Mouse (Mus musculus): Measurements from ENCODE around the gene Gtf2f1. TPM values are rescaled to one million over a fixed set of nuclear protein-coding genes. Genes with fewer than 3 reads are reported as not detected.

Gtf2f1 gene
- polyA plus RNA-seq, 1 experiment from 2014 or later, result 55.4 TPM

DNA sequence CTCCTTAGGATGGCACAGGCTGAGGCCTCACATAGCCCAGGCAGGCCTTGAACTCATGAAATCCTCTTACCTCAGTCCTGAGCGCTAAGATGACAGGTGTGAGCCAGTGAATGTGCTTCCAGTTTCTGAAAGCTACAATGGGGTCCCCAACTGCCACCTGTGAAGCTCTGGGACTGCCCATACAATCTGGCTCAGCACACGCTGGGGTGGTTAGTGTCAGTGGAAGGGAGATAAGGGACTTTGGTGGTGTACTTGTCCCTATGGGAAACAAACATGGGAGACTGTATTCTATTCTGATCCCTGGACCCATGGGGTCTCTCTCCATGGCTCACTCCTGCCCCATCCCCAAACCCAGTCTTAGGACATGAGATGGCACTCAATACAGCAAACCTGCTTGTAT lies 8.6 kb upstream of the Gtf2f1 start:
- H3K4me2 ChIP-seq (ENCODE audit: low read depth, low read length), result no peak overlapping the region
- WGBS, result 86% methylated on average over 2 of the region's 2 CpGs
- peaks cover 55% of the 10 kb centered on the region for H3K36me3 ChIP-seq (ENCODE audit: control insufficient read depth, insufficient read depth, low read length)
- no peak overlapping the region for H3K27ac ChIP-seq (replicated peaks; ENCODE audit: low read depth, low read length)
- no peak overlapping the region for H3K4me3 ChIP-seq (ENCODE audit: low read depth, low read length)
- no peaks in the 10 kb centered on the region for H3K4me1 ChIP-seq (ENCODE audit: control insufficient read depth, insufficient read depth, low read length)
- DNase-seq (ENCODE audit: low spot score) (no peak), ATAC-seq (ENCODE audit: low read depth) (no peak)
- no peaks in the 10 kb centered on the region for H3K27me3 ChIP-seq (replicated peaks; ENCODE audit: control insufficient read depth, insufficient read depth, low read length)
- no peaks in the 10 kb centered on the region for H3K9me3 ChIP-seq (ENCODE audit: control insufficient read depth, low read length)
- no peak overlapping the region for H3K9ac ChIP-seq (ENCODE audit: low read depth, low read length)

DNA sequence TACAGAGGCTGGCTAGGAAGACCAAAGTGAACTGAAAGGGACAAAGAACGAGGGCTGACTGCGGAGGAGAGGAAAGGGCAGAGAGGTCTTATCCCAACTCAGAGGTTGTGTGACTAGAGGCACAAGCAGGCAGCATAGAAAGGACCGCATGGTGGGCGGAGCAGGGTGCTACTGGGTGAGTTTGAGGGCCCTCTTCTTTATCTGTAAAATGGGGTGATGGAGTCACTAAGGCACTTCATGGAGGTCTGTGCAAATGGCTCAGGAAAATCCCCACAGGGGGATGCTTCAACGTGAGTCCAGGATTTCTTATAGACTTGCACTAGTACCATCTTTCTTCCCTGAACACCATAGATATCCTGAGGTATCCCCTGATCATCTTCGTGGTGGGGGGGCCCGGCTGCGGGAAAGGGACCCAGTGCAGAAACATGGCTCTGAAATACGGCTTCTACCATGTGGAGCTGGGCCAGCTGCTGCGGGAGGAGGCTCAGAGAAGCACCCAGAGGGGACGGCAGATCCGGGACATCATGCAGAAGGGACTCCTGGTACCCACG lies 1.2 kb upstream of the Gtf2f1 start:
- Histone ChIP-seq H3K4me1 (ENCODE audit: control insufficient read depth, insufficient read depth, low read length) (peaks cover 13% of the 10 kb centered on the region), H3K36me3 (ENCODE audit: control insufficient read depth, insufficient read depth, low read length) (peaks cover 15% of the 10 kb centered on the region), H3K27ac (replicated peaks; ENCODE audit: low read depth, low read length) (peak overlapping the region; percentile 97), H3K9me3 (ENCODE audit: control insufficient read depth, low read length) (no peaks in the 10 kb centered on the region), H3K9ac (ENCODE audit: low read depth, low read length) (peak overlapping the region; percentile 80; the same call in 1 of the 2 replicates), H3K4me2 (ENCODE audit: low read depth, low read length) (peak overlapping the region; percentile 89), H3K27me3 (replicated peaks; ENCODE audit: control insufficient read depth, insufficient read depth, low read length) (no peaks in the 10 kb centered on the region), H3K4me3 (ENCODE audit: low read depth, low read length) (peak overlapping the region; percentile 72)
- 72% methylated on average over 13 of the region's 13 CpGs for WGBS
- DNase-seq (ENCODE audit: low spot score) (no peak), ATAC-seq (ENCODE audit: low read depth) (no peak)

DNA sequence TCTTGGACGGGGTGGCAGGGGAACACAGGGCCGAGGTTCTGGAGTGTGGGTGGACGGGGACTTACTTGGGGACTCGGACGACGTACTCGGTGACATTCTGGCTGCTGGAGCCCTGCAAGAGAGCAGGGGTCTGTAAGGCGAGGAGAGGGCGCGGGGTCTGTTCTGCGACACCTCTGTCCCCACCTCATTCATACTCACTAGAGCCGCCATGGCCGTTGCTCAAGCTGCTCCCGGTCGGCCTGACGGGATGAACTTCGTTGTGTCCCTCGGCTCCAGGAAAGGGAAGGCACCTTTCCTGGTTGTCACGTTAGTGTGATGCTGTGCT lies 215 bp downstream of the Gtf2f1 start:
- Histone ChIP-seq H3K4me2 (ENCODE audit: low read depth, low read length) (peak overlapping the region; percentile 86), H3K9ac (ENCODE audit: low read depth, low read length) (peak overlapping the region; percentile 84), H3K27me3 (replicated peaks; ENCODE audit: control insufficient read depth, insufficient read depth, low read length) (no peaks in the 10 kb centered on the region), H3K36me3 (ENCODE audit: control insufficient read depth, insufficient read depth, low read length) (peaks cover 29% of the 10 kb centered on the region), H3K4me1 (ENCODE audit: control insufficient read depth, insufficient read depth, low read length) (peaks cover 13% of the 10 kb centered on the region), H3K9me3 (ENCODE audit: control insufficient read depth, low read length) (no peaks in the 10 kb centered on the region), H3K4me3 (ENCODE audit: low read depth, low read length) (peak overlapping the region; percentile 72), H3K27ac (replicated peaks; ENCODE audit: low read depth, low read length) (peak overlapping the region; percentile 67)
- DNase-seq (ENCODE audit: low spot score) (no peak), ATAC-seq (ENCODE audit: low read depth) (peak; percentile 25)
- 0% methylated on average over 19 of the region's 19 CpGs for WGBS

DNA sequence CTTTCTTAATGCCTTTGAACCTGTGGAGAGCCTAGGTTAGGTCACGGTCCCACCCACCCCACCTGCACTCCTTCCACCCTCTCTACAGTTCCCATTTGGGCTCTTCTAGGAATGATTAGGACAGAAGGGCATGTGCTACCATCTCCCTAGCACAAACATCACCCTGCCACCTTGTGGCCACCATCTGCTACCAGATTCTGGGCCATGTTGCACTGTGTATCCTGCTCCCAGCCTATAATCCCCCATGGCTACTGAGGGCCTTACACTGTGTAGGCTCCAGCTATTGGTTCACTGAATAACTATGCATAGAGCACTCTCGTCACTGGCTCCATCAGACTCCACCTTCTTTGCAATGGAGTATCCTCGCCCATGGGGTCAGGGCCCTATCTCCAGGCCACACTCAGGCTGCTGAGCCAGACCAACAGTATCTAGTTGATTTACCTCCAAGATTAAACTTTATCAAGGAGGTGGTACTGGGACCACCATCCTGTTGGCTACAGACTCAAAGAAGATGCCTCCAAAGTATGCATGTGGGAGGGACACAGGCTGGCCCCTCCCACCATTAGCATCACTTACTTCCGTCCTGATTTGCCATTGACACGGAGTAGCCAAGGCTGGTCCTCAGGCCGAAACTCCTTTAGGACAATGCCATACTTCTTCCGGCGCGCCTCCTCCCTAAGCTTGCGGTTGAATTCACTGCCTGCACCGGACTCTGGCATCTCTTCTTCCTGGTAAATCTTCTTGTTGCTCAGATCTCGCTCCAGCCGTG lies 3.8 kb downstream of the Gtf2f1 start:
- H3K9ac ChIP-seq (ENCODE audit: low read depth, low read length), result no peak overlapping the region
- 94% methylated on average over 13 of the region's 13 CpGs for WGBS

DNA sequence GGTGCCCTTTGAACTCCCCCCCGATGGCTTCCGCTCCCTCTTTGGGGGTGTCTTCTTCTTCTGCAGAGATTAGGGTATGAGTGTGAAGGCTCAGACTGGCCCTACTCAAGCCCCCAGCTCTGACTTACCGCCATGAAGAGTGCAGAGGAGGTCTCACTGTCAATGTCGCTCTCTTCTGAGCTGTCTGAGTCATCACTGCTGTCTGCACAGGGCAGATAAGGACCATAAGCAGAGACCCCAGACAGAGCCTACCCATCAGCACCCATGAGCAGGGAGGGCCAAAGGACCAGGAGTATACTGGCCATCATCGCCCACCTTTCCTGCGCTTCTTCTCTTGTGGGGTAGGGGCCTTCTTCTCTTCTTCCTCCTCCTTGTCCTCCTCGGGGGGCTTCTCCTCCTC lies 7.1 kb downstream of the Gtf2f1 start:
- Histone ChIP-seq H3K27me3 (replicated peaks; ENCODE audit: control insufficient read depth, insufficient read depth, low read length) (no peaks in the 10 kb centered on the region), H3K4me3 (ENCODE audit: low read depth, low read length) (no peak overlapping the region), H3K36me3 (ENCODE audit: control insufficient read depth, insufficient read depth, low read length) (peaks cover 71% of the 10 kb centered on the region), H3K4me1 (ENCODE audit: control insufficient read depth, insufficient read depth, low read length) (no peaks in the 10 kb centered on the region), H3K9ac (ENCODE audit: low read depth, low read length) (no peak overlapping the region), H3K9me3 (ENCODE audit: control insufficient read depth, low read length) (no peaks in the 10 kb centered on the region), H3K27ac (replicated peaks; ENCODE audit: low read depth, low read length) (no peak overlapping the region), H3K4me2 (ENCODE audit: low read depth, low read length) (no peak overlapping the region)
- ATAC-seq (ENCODE audit: low read depth) (no peak), DNase-seq (ENCODE audit: low spot score) (no peak)
- WGBS, result 91% methylated on average over 7 of the region's 7 CpGs

More for the DNA sequence above, 3.8 kb downstream of the Gtf2f1 start:
- no peak overlapping the region for H3K4me3 ChIP-seq (ENCODE audit: low read depth, low read length)
- H3K4me2 ChIP-seq (ENCODE audit: low read depth, low read length), result no peak overlapping the region
- H3K27me3 ChIP-seq (replicated peaks; ENCODE audit: control insufficient read depth, insufficient read depth, low read length), result no peaks in the 10 kb centered on the region
- no peaks in the 10 kb centered on the region for H3K9me3 ChIP-seq (ENCODE audit: control insufficient read depth, low read length)
- H3K4me1 ChIP-seq (ENCODE audit: control insufficient read depth, insufficient read depth, low read length), result peaks cover 9% of the 10 kb centered on the region
- ATAC-seq (ENCODE audit: low read depth) (no peak), DNase-seq (ENCODE audit: low spot score) (no peak)
- H3K27ac ChIP-seq (replicated peaks; ENCODE audit: low read depth, low read length), result no peak overlapping the region
- peaks cover 62% of the 10 kb centered on the region for H3K36me3 ChIP-seq (ENCODE audit: control insufficient read depth, insufficient read depth, low read length)

DNA sequence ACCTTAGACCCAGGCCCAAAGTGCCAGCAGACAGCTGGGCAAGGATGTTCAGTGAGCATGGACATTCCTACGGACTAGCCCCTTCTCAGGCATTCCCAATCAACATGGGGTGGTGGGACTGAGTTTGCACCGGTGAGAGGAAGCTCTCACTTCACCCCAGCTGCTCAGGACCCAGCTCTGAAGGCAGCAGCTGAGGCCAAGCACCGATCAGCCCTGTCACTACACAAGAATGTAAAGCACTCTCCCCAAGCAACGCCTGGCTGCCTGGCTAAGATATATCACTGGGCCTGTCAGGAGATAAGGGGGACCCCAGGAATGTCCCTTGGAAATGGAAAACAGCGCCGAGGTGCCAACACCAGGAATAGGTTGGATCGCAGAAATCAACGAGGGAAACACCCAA lies 9.9 kb downstream of the Gtf2f1 start:
- DNase-seq (ENCODE audit: low spot score), result no peak
- Histone ChIP-seq H3K4me2 (ENCODE audit: low read depth, low read length) (no peak overlapping the region), H3K27ac (replicated peaks; ENCODE audit: low read depth, low read length) (no peak overlapping the region), H3K9ac (ENCODE audit: low read depth, low read length) (no peak overlapping the region), H3K4me1 (ENCODE audit: control insufficient read depth, insufficient read depth, low read length) (peaks cover 5% of the 10 kb centered on the region; the same call in 1 of the 2 replicates), H3K9me3 (ENCODE audit: control insufficient read depth, low read length) (no peaks in the 10 kb centered on the region), H3K4me3 (ENCODE audit: low read depth, low read length) (no peak overlapping the region), H3K36me3 (ENCODE audit: control insufficient read depth, insufficient read depth, low read length) (peaks cover 51% of the 10 kb centered on the region), H3K27me3 (replicated peaks; ENCODE audit: control insufficient read depth, insufficient read depth, low read length) (no peaks in the 10 kb centered on the region)
- ATAC-seq (ENCODE audit: low read depth), result no peak
- 70% methylated on average over 8 of the region's 8 CpGs for WGBS

DNA sequence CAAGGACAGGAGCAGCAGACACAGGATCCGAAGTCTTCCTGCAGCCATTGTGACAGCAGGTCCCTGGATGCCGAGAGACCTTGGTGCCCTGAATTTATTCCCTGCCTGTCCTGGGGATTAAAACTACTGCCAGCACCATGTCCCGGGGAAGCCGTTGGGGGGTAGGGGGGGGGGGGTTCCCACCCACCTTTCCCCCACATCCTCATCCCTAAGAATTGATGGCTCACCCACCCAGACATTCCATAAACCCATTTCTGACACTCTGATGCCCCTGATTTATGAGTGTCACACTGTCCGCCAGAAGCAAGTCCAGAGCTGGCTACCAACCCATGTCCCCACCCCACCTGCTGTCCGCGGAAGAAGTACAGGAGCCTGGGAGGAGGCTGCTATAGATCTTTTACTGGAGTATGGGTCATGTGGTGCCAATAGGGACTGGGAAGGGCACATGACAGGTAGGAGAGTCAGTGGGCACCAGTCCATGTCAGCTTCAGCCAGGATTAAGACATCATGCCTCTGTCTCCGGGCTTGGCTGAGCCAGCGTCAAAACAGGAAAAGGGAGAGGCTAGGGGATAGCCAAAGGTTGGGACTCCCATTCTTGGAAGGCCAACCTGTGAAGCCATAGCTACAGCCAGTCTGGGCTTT lies 11.0 kb downstream of the Gtf2f1 start, which contains the start of gene Pspn:
TSS of gene Pspn (minus strand) at position 51 of the 642 bp plus-strand sequence.
- no peaks in the 10 kb centered on the region for H3K9me3 ChIP-seq (ENCODE audit: control insufficient read depth, low read length)
- WGBS, result 84% methylated on average over 9 of the region's 9 CpGs
- DNase-seq (ENCODE audit: low spot score) (no peak), ATAC-seq (ENCODE audit: low read depth) (no peak)
- H3K4me2 ChIP-seq (ENCODE audit: low read depth, low read length), result no peak within 1 kb of the TSS
- H3K4me3 ChIP-seq (ENCODE audit: low read depth, low read length), result no peak within 1 kb of the TSS
- H3K4me1 ChIP-seq (ENCODE audit: control insufficient read depth, insufficient read depth, low read length), result peaks cover 5% of the 10 kb centered on the region; the same call in 1 of the 2 replicates
- no peak within 1 kb of the TSS for H3K27ac ChIP-seq (replicated peaks; ENCODE audit: low read depth, low read length)
- no peak within 1 kb of the TSS for H3K9ac ChIP-seq (ENCODE audit: low read depth, low read length)
- H3K27me3 ChIP-seq (replicated peaks; ENCODE audit: control insufficient read depth, insufficient read depth, low read length), result no peaks in the 10 kb centered on the region
- peaks cover 48% of the 10 kb centered on the region for H3K36me3 ChIP-seq (ENCODE audit: control insufficient read depth, insufficient read depth, low read length)

DNA sequence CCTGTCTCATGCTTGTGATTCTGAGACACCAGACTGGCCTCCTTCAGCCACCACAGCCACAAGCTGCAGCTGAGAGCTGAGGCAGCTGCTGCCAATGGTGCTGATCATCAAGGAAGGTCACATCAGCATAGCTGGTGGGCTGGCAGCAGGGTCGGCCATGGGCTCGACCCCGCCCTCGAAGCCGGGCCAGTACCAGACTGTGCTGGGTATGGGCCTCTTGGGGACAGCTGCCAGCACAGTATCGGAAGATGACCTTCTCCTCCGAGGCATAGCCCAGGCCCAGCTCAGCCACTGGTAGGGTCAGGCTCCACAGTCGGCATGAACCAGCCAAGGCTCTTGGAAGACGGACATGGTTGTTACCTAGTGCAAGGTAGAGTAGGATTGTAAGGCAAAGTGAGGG lies 11.7 kb downstream of the Gtf2f1 start:
- H3K9ac ChIP-seq (ENCODE audit: low read depth, low read length), result no peak overlapping the region
- WGBS, result 94% methylated on average over 9 of the region's 9 CpGs
- no peak overlapping the region for H3K27ac ChIP-seq (replicated peaks; ENCODE audit: low read depth, low read length)
- H3K27me3 ChIP-seq (replicated peaks; ENCODE audit: control insufficient read depth, insufficient read depth, low read length), result no peaks in the 10 kb centered on the region
- H3K4me1 ChIP-seq (ENCODE audit: control insufficient read depth, insufficient read depth, low read length), result peaks cover 5% of the 10 kb centered on the region; the same call in 1 of the 2 replicates
- ATAC-seq (ENCODE audit: low read depth), result no peak
- H3K4me3 ChIP-seq (ENCODE audit: low read depth, low read length), result no peak overlapping the region
- no peaks in the 10 kb centered on the region for H3K9me3 ChIP-seq (ENCODE audit: control insufficient read depth, low read length)
- DNase-seq (ENCODE audit: low spot score), result no peak
- peaks cover 50% of the 10 kb centered on the region for H3K36me3 ChIP-seq (ENCODE audit: control insufficient read depth, insufficient read depth, low read length)
- no peak overlapping the region for H3K4me2 ChIP-seq (ENCODE audit: low read depth, low read length)
